Mouse (Mus musculus): ENCODE results near the gene Adamts15.

Adamts15 gene

DNA sequence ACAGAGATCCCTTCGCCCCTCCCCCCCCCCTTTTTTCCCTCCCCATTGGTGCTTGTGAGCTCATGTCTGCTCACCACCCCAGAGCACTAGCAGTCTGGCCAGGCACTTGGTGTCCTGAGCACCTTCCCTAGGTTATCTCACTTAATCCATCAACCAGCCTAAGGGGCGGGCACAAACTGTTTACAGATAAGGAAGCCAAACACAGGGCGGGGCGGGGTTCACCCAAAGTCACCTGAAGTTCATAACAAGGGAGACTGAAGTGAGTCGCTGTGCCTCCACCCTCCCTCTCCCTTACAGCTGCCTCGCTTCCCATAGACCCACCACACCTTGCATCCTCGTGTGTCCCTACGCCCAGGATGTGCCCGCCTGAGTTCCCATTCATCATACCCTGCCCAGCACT, 41.7 kb downstream of the Adamts15 start:
- DNase-seq (ENCODE audit: extremely low read depth, low read depth), result no peak

GRCm38 (mm10) chr9:30879947-30880273, 42.3 kb downstream of the Adamts15 start:
- no peak for DNase-seq (ENCODE audit: extremely low read depth, low read depth)

DNA sequence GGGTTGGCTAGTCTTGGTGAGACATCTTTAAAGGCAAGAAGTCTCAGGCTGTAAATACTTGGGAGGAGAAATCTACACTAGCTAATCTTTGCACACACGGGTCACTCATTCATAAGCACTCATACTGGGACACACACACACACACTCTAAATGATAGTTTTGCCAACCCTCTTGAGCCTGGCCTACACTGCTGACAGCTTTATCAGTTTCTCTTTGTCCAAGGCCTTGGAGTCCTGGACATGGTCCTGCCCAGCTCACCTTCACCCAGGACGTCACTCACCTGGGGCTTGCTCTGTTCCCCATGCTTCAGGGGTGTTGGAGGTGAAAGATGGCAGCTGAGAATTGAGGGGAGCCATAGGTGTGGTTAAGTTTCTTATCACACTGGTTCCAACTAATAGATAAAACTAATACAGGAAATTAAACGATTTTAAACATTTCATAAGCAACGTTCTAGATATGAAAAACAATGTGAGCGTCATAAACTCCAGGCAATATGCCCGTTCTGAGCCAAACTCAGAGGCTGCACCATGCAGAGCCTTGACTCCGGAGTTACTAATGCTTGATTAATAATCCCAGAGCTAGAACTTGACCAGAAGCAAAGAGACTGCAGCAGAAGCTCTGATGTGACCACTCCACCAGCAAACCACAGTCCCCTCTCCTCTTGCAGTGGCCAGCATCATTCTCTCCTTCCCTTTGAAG, 42.9 kb downstream of the Adamts15 start:
- DNase-seq (ENCODE audit: extremely low read depth, low read depth), result no peak

DNA sequence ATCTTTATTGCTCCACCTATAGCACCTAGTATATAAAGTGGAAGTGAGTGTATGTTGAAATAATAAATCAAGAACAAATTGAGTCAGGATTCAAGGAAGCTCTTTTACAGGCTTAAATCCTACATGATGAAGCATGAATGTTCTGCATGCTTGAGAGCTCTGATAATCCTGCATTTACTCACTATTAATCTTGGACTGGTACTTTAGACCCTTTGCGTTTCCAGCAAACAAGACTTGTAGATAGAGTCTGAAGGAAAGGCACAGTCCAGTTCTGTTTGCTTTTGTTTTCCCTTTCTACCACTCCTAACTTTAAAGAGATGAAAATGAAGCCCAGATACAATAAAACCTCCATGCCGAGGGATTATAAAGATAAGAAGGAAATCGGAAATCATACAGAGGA, 45.7 kb downstream of the Adamts15 start:
- DNase-seq (ENCODE audit: extremely low read depth, low read depth), result no peak

- no peak for DNase-seq (ENCODE audit: extremely low read depth, low read depth)
Observed at GRCm38 (mm10) chr9:30855837-30856236, 66.4 kb downstream of the Adamts15 start.

GRCm38 (mm10) chr9:30851841-30852240, 70.4 kb downstream of the Adamts15 start:
- no peak for DNase-seq (ENCODE audit: extremely low read depth, low read depth)

DNA sequence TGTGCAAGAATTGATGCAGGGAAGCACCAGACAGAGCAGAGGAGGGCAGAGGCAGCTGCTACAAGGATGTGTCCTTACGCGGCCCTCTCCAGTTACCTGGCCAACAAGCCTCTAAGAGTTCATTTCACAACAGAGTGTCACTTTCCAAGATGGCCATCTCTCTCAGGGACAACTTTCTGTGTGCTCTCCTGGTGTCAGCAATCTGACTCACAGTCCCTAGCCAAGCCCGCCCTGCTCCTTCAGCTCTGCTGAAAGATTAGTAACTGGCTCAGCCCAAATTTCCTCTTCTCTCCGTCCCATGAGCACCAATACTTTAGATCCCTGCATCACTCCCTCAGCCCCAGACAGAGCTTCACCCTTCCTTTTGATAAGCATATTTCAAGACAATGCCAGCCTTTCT, 72.3 kb downstream of the Adamts15 start:
- no peak for DNase-seq (ENCODE audit: extremely low read depth, low read depth)

GRCm38 (mm10) chr9:30849444-30849843, 72.8 kb downstream of the Adamts15 start:
- no peak for DNase-seq (ENCODE audit: extremely low read depth, low read depth)

All from MEL-GATA-1-ER (cell line).